ENCODE assay signal across 10 mouse cellular contexts in genomic region chr11:79093986-79094695, GRCm38 (mm10). TPM values are rescaled to one million over a fixed set of nuclear protein-coding genes. Genes with fewer than 3 reads are reported as not detected.
DNase-seq lines count a peak whose midpoint lies in the region; ATAC-seq and TF ChIP-seq lines count a peak whose summit lies in the region.
"Had no signal": no experiment of that assay in that cellular context is flagged by ENCODE, and none has a peak within 500 bp of the region (broad histone marks: within the 10 kb centered on the region; RNA-seq: fewer than 3 reads in every experiment).

No protein-coding gene starts in this region.

- peak overlapping the region; percentile 47 for H3K27ac ChIP-seq in kidney, adult 2 months (ENCODE audit: insufficient read depth, low read depth, low read length)
- H3K27ac ChIP-seq in midbrain, embryonic 10.5 days (replicated peaks): peak overlapping the region; percentile 88
- H3K27ac ChIP-seq in midbrain, embryonic 13.5 days: no peak overlapping the region
- peak overlapping the region; percentile 91 for H3K27ac ChIP-seq in heart, embryonic 15.5 days

- no peaks in the 10 kb centered on the region for H3K9me3 ChIP-seq in midbrain, embryonic 10.5 days (replicated peaks)
- H3K9me3 ChIP-seq in midbrain, embryonic 13.5 days: no peaks in the 10 kb centered on the region
- no peaks in the 10 kb centered on the region for H3K9me3 ChIP-seq in heart, embryonic 15.5 days (replicated peaks)
- H3K9me3 ChIP-seq: midbrain, embryonic 12.5 days had no signal

- 77% methylated on average over 10 of the region's 10 CpGs for WGBS in kidney, adult 2 months
- WGBS in midbrain, embryonic 10.5 days: 86% methylated on average over 10 of the region's 10 CpGs
- WGBS in midbrain, embryonic 13.5 days: 88% methylated on average over 10 of the region's 10 CpGs
- WGBS in heart, embryonic 15.5 days: 63% methylated on average over 10 of the region's 10 CpGs

- no peak for ATAC-seq in midbrain, embryonic 13.5 days
- ATAC-seq in heart, embryonic 15.5 days (replicated peaks; ENCODE audit: insufficient number of reproducible peaks, insufficient read depth, low FRiP score, low read depth): peak; percentile 63; the same call in 1 of the 2 replicates

- H3K4me1 ChIP-seq in kidney, adult 2 months (ENCODE audit: control insufficient read depth, insufficient read depth, low read length): 0 out of 2 replicates have a peak, but pooled peaks cover 2% of the 10 kb centered on the region
- H3K4me1 ChIP-seq in midbrain, embryonic 10.5 days: peaks cover 65% of the 10 kb centered on the region
- H3K4me1 ChIP-seq in midbrain, embryonic 13.5 days (replicated peaks): peaks cover 47% of the 10 kb centered on the region
- H3K4me1 ChIP-seq in heart, embryonic 15.5 days (replicated peaks): peaks cover 67% of the 10 kb centered on the region

- no peak for TF ChIP-seq CTCF in kidney, adult 2 months (conservative IDR thresholded peaks at IDR 0.05; ENCODE audit: insufficient read depth, insufficient read length, low read depth, low read length)

- no peak overlapping the region for H3K9ac ChIP-seq in midbrain, embryonic 13.5 days (replicated peaks)
- no peak overlapping the region for H3K9ac ChIP-seq in heart, embryonic 15.5 days
- H3K9ac ChIP-seq: midbrain, embryonic 12.5 days had no signal

- no peaks in the 10 kb centered on the region for H3K36me3 ChIP-seq in kidney, adult 2 months (ENCODE audit: control insufficient read depth, insufficient read depth, low read length)
- H3K36me3 ChIP-seq in midbrain, embryonic 10.5 days: no peaks in the 10 kb centered on the region
- H3K36me3 ChIP-seq in midbrain, embryonic 13.5 days: no peaks in the 10 kb centered on the region
- H3K36me3 ChIP-seq in heart, embryonic 15.5 days: no peaks in the 10 kb centered on the region
- H3K36me3 ChIP-seq in splenic B cell, adult 2 months (ENCODE audit: control insufficient read depth, insufficient read depth, low read length, poor library complexity, severe bottlenecking): no peaks in the 10 kb centered on the region
- H3K36me3 ChIP-seq: midbrain, embryonic 12.5 days had no signal

- H3K27me3 ChIP-seq in kidney, adult 2 months (replicated peaks; ENCODE audit: control insufficient read depth, insufficient read depth, low read length): no peaks in the 10 kb centered on the region
- no peaks in the 10 kb centered on the region for H3K27me3 ChIP-seq in midbrain, embryonic 10.5 days (ENCODE audit: low read depth, poor library complexity, severe bottlenecking)
- no peaks in the 10 kb centered on the region for H3K27me3 ChIP-seq in midbrain, embryonic 13.5 days
- no peaks in the 10 kb centered on the region for H3K27me3 ChIP-seq in heart, embryonic 15.5 days
- H3K27me3 ChIP-seq in splenic B cell, adult 2 months (ENCODE audit: control insufficient read depth, insufficient read depth, low read length, poor library complexity, severe bottlenecking): no peaks in the 10 kb centered on the region
- H3K27me3 ChIP-seq: midbrain, embryonic 12.5 days had no signal

- no peak overlapping the region for H3K4me3 ChIP-seq in kidney, adult 2 months (ENCODE audit: insufficient read depth, low read depth, low read length)
- no peak overlapping the region for H3K4me3 ChIP-seq in midbrain, embryonic 10.5 days
- no peak overlapping the region for H3K4me3 ChIP-seq in midbrain, embryonic 13.5 days (replicated peaks)
- no peak overlapping the region for H3K4me3 ChIP-seq in heart, embryonic 15.5 days
- H3K4me3 ChIP-seq: midbrain, embryonic 12.5 days had no signal

- no peak for TF ChIP-seq POLR2A in kidney, adult 2 months (IDR thresholded peaks at IDR 0.05; ENCODE audit: low read depth, low read length)

- no peak for DNase-seq in kidney, adult 2 months
- DNase-seq in kidney, adult 18-20 months: no peak
- no peak for DNase-seq in midbrain, embryonic 10.5 days (ENCODE audit: low spot score)
- DNase-seq in splenic B cell, adult 2 months (ENCODE audit: low read depth, low spot score): peak; percentile 77
- DNase-seq in adrenal gland, postnatal 36 days: no peak
- no peak for DNase-seq in adrenal gland, postnatal 14 days
- DNase-seq: adrenal gland, postnatal 10 days had no signal

- no peak overlapping the region for H3K4me2 ChIP-seq in midbrain, embryonic 13.5 days (replicated peaks)
- H3K4me2 ChIP-seq in heart, embryonic 15.5 days: no peak overlapping the region
- H3K4me2 ChIP-seq: midbrain, embryonic 12.5 days had no signal

RNA-seq across cellular contexts. Expression of gene Ksr1, which starts 52.1 kb away (rescaled TPM):
- 7.8 and 9.8 TPM in 2 replicates for polyA plus RNA-seq in kidney, adult 2 months (2012; rRNA removed)
- polyA plus RNA-seq in midbrain, embryonic 10.5 days (2016; fragmentation: Nextera tagmentation; extraction: Ambion mirVana): 1.7 and 2.5 TPM in 2 replicates
- polyA plus RNA-seq in midbrain, embryonic 13.5 days (2015; fragmentation: Nextera tagmentation; extraction: Ambion mirVana): 2.3 and 3.7 TPM in 2 replicates
- 3.2 and 4.1 TPM in 2 replicates for polyA plus RNA-seq in heart, embryonic 15.5 days (2015; fragmentation: Nextera tagmentation; extraction: Ambion mirVana)
- total RNA-seq in adrenal gland, postnatal 36 days (2021): 10 to 100 TPM in 1 of 2 experiments, 1 to 10 TPM in 1; 9.1 to 10.0 TPM
- 10.0 and 10.8 TPM in 2 replicates for total RNA-seq in adrenal gland, postnatal 14 days (2021)
